Mouse (Mus musculus) colon, adult 2 months (tissue): ENCODE measurements around the gene Vmn1r37. TPM values are rescaled to one million over a fixed set of nuclear protein-coding genes. Genes with fewer than 3 reads are reported as not detected.

Experiments
- polyA plus RNA-seq: library from polyadenylated mRNA; depleted of rRNA; stranded (reverse); fragments of >200 nt; gene quantifications from 2 replicates; pipeline ENCODE4 v1.2.3, GENCODE M21; 2012; rRNA removed

Gene Vmn1r37
- polyA plus RNA-seq = not detected in 2 replicates

DNA sequence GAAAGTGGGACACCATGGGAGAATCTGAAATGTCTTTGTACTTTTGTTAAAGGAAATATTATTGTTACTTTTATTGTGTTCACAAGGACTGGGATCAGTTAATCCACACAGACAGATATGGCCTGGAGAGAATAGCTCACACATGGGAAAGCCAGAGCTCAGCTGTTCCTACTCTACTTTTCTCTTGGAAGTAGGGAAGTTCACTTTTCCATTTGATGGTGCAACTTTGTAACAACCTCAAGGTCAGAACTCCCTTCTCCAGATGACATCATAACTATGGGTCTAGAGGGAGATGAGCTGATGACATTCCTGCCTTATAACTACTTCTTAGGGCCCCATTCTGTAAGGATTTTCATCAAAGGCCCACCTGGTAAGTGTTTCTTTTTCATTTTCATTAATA lies at the start of gene Vmn1r37:
TSS of gene Vmn1r37 (plus strand) at position 301 of the 400 bp plus-strand sequence.

DNA sequence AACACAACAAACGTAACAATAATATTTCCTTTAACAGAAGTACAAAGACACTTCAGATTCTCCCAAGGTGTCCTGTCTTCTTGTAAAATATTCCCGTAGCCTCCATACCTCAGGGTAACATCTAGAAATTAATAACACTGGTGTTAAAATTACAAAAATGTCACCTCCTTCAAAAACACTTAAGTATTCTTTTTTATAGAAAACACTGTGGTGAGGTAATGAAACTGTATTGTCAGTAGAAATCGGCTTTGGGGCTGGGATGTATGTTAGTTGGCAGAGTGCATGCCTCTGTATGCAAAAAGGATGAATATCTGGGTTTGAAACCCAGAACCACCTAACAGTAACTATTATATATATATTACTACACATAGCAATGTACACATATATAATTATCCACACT lies 43.4 kb upstream of the Vmn1r37 start, which contains the start of gene Vmn1r35:
TSS of gene Vmn1r35 (minus strand) at position 101 of the 400 bp plus-strand sequence.

DNA sequence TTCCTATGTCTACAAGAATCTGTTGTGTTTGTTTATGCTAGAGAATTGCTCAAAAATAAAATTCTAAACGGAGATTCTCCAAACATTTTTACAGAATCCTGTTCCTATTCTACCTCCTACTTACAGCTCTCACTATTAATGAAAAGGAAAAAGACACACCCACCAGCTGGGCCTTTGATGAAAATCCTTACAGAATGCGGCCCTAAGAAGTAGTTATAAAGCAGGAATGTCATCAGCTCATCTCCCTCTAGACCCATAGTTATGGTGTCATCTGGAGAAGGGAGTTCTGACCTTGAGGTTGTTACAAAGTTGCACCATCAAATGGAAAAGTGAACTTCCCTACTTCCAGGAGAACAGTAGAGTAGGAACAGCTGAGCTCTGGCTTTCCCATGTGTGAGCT lies 10.1 kb upstream of the Vmn1r37 start, which contains the start of gene Vmn1r36:
TSS of gene Vmn1r36 (minus strand) at position 101 of the 400 bp plus-strand sequence.

DNA sequence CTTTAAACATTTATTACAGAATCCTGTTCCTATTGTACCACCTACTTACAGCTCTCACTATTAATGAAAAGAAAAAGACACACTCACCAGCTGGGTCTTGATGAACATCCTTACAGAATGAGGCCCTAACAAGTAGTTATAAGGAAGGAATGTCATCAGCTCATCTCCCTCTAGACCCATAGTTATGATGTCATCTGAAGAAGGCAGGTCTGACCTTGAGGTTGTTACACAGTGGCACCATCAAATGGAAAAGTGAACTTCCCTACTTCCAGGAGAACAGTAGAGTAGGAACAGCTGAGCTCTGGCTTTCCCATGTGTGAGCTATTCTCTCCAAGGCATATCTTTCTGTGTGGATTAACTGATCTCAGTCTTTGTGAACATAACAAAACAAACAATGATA lies 53.3 kb downstream of the Vmn1r37 start, which contains the start of gene Vmn1r38:
TSS of gene Vmn1r38 (minus strand) at position 101 of the 400 bp plus-strand sequence.

Other genes with a start within 250 kb of the Vmn1r37 start
- gene Mad2l1, start 194.0 kb upstream of the Vmn1r37 start, polyA plus RNA-seq = 2.9 and 4.2 TPM in 2 replicates
- gene Vmn1r32, start 169.3 kb upstream of the Vmn1r37 start, polyA plus RNA-seq = not detected in 2 replicates
- not detected in 2 replicates for gene Vmn1r33, start 111.1 kb upstream of the Vmn1r37 start, polyA plus RNA-seq
- gene Vmn1r34, start 85.5 kb upstream of the Vmn1r37 start, polyA plus RNA-seq = not detected in 2 replicates
- not detected in 2 replicates for gene Vmn1r35, start 43.5 kb upstream of the Vmn1r37 start, polyA plus RNA-seq
- not detected in 2 replicates for gene Vmn1r36, start 10.2 kb upstream of the Vmn1r37 start, polyA plus RNA-seq
- gene Vmn1r38, start 53.2 kb downstream of the Vmn1r37 start, polyA plus RNA-seq = not detected in 2 replicates
- gene Vmn1r39, start 81.2 kb downstream of the Vmn1r37 start, polyA plus RNA-seq = not detected in 2 replicates
- 38.0 and 38.2 TPM in 2 replicates for gene Gng12, start 167.0 kb downstream of the Vmn1r37 start, polyA plus RNA-seq